ENCODE assay signal across 11 mouse cellular contexts in genomic region chr14:60735206-60735605, GRCm38 (mm10). TPM values are rescaled to one million over a fixed set of nuclear protein-coding genes. Genes with fewer than 3 reads are reported as not detected.
DNase-seq lines count a peak whose midpoint lies in the region; ATAC-seq and TF ChIP-seq lines count a peak whose summit lies in the region.
"Had no signal": no experiment of that assay in that cellular context is flagged by ENCODE, and none has a peak within 500 bp of the region (broad histone marks: within the 10 kb centered on the region; RNA-seq: fewer than 3 reads in every experiment).

No protein-coding gene starts in this region.

- H3K9ac ChIP-seq in heart, embryonic 15.5 days = peak overlapping the region; percentile 10
- H3K9ac ChIP-seq in lung, postnatal 0 days (replicated peaks; ENCODE audit: low read depth) = no peak overlapping the region
- no peak overlapping the region for H3K9ac ChIP-seq in hindbrain, postnatal 0 days (replicated peaks; ENCODE audit: low read length)
- H3K9ac ChIP-seq: liver, embryonic 13.5 days had no signal

- H3K4me2 ChIP-seq in heart, embryonic 15.5 days = peak overlapping the region; percentile 67
- no peak overlapping the region for H3K4me2 ChIP-seq in lung, postnatal 0 days (replicated peaks; ENCODE audit: low read depth, low read length)
- H3K4me2 ChIP-seq in hindbrain, postnatal 0 days (ENCODE audit: low read depth, low read length) = no peak overlapping the region
- H3K4me2 ChIP-seq: liver, embryonic 13.5 days had no signal

- no peak for TF ChIP-seq CTCF in lung, postnatal 0 days (IDR thresholded peaks at IDR 0.05)
- TF ChIP-seq CTCF in hindbrain, postnatal 0 days (IDR thresholded peaks at IDR 0.05; ENCODE audit: low read depth) = no peak

- H3K27me3 ChIP-seq in heart, embryonic 15.5 days = no peaks in the 10 kb centered on the region
- no peaks in the 10 kb centered on the region for H3K27me3 ChIP-seq in lung, postnatal 0 days (replicated peaks; ENCODE audit: insufficient read depth, low read length)
- H3K27me3 ChIP-seq in hindbrain, postnatal 0 days (ENCODE audit: insufficient read depth, low read length) = no peaks in the 10 kb centered on the region
- H3K27me3 ChIP-seq: liver, embryonic 13.5 days had no signal

- H3K27ac ChIP-seq in heart, embryonic 15.5 days = peak overlapping the region; percentile 90
- 0 out of 2 replicates have a peak overlapping the region, but pooled peaks have one; percentile 0 for H3K27ac ChIP-seq in lung, postnatal 0 days (ENCODE audit: low read length)
- peak overlapping the region; percentile 58; the same call in 1 of the 2 replicates for H3K27ac ChIP-seq in hindbrain, postnatal 0 days
- H3K27ac ChIP-seq: liver, embryonic 13.5 days had no signal

- WGBS in heart, embryonic 15.5 days = 41% methylated on average over 5 of the region's 5 CpGs
- 46% methylated on average over 5 of the region's 5 CpGs for WGBS in lung, postnatal 0 days
- WGBS in hindbrain, postnatal 0 days = 36% methylated on average over 5 of the region's 5 CpGs

- H3K4me3 ChIP-seq in heart, embryonic 15.5 days = peak overlapping the region; percentile 45
- H3K4me3 ChIP-seq in lung, postnatal 0 days (ENCODE audit: low read depth, low read length) = no peak overlapping the region
- H3K4me3 ChIP-seq in hindbrain, postnatal 0 days (ENCODE audit: low read length) = no peak overlapping the region
- H3K4me3 ChIP-seq: liver, embryonic 13.5 days had no signal

- TF ChIP-seq EP300 in lung, postnatal 0 days (IDR thresholded peaks at IDR 0.05) = no peak

- no peaks in the 10 kb centered on the region for H3K36me3 ChIP-seq in heart, embryonic 15.5 days
- no peaks in the 10 kb centered on the region for H3K36me3 ChIP-seq in lung, postnatal 0 days (ENCODE audit: insufficient read depth, low read length)
- H3K36me3 ChIP-seq in hindbrain, postnatal 0 days (ENCODE audit: insufficient read depth, low read length) = no peaks in the 10 kb centered on the region
- H3K36me3 ChIP-seq: liver, embryonic 13.5 days had no signal

- ATAC-seq in heart, embryonic 15.5 days (replicated peaks; ENCODE audit: insufficient number of reproducible peaks, insufficient read depth, low FRiP score, low read depth) = no peak
- no peak for ATAC-seq in lung, postnatal 0 days
- 0 out of 2 replicates have a peak, but pooled peaks have one; percentile 30 for ATAC-seq in hindbrain, postnatal 0 days
- ATAC-seq: midbrain, embryonic 16.5 days had no signal

- no peaks in the 10 kb centered on the region for H3K9me3 ChIP-seq in heart, embryonic 15.5 days (replicated peaks)
- no peaks in the 10 kb centered on the region for H3K9me3 ChIP-seq in lung, postnatal 0 days (ENCODE audit: low read length)
- H3K9me3 ChIP-seq in hindbrain, postnatal 0 days (ENCODE audit: low read length) = no peaks in the 10 kb centered on the region
- H3K9me3 ChIP-seq: liver, embryonic 13.5 days had no signal

- intact Hi-C loops in heart, postnatal 25 days (cut with DNase I) = no loop called here

- peaks cover 72% of the 10 kb centered on the region for H3K4me1 ChIP-seq in heart, embryonic 15.5 days (replicated peaks)
- peaks cover 28% of the 10 kb centered on the region; the same call in 1 of the 2 replicates for H3K4me1 ChIP-seq in lung, postnatal 0 days (ENCODE audit: insufficient read depth, low read depth, low read length)
- peaks cover 32% of the 10 kb centered on the region for H3K4me1 ChIP-seq in hindbrain, postnatal 0 days (ENCODE audit: insufficient read depth, low read length)

- peak; percentile 39 to 47 for DNase-seq in cerebellum, adult 18-20 months
- no peak for DNase-seq in cerebellum, adult 9-10 months
- DNase-seq in heart, postnatal 25 days (ENCODE audit: low spot score) = no peak
- no peak for DNase-seq in lung, postnatal 0 days (ENCODE audit: low spot score)
- DNase-seq in lung, postnatal 4 days = no peak
- DNase-seq in hindbrain, postnatal 0 days (ENCODE audit: low spot score) = peak; percentile 76
- no peak for DNase-seq in thymus, postnatal 14 days
- DNase-seq: adrenal gland, postnatal 25 days; liver, embryonic 13.5 days had no signal

RNA-seq across cellular contexts. Expression of gene C1qtnf9, which starts 32.7 kb away (rescaled TPM):
- polyA plus RNA-seq in heart, embryonic 15.5 days (2015; fragmentation: Nextera tagmentation; extraction: Ambion mirVana) = 2.3 and 2.4 TPM in 2 replicates
- 10 to 100 TPM; 43.1 to 50.6 TPM for total RNA-seq in heart, postnatal 25 days (2021)
- polyA plus RNA-seq in lung, postnatal 0 days (2015; fragmentation: Nextera tagmentation; extraction: Ambion mirVana) = 0.45 and 0.77 TPM in 2 replicates
- total RNA-seq in hindbrain, postnatal 0 days (2014; rRNA removed) = not detected in 2 replicates
- polyA plus RNA-seq in hindbrain, postnatal 0 days (2015; fragmentation: Nextera tagmentation; extraction: Ambion mirVana) = 0.19 and 0.24 TPM in 2 replicates
- polyA plus RNA-seq: midbrain, embryonic 16.5 days had no signal

RNA-seq across cellular contexts. Expression of gene Mipep, which starts 49.2 kb away (rescaled TPM):
- polyA plus RNA-seq in heart, embryonic 15.5 days (2015; fragmentation: Nextera tagmentation; extraction: Ambion mirVana) = 29.2 TPM in 2 replicates
- total RNA-seq in heart, postnatal 25 days (2021) = 10 to 100 TPM; 53.9 to 58.4 TPM
- polyA plus RNA-seq in lung, postnatal 0 days (2015; fragmentation: Nextera tagmentation; extraction: Ambion mirVana) = 7.7 and 9.9 TPM in 2 replicates
- total RNA-seq in hindbrain, postnatal 0 days (2014; rRNA removed) = 31.7 and 33.1 TPM in 2 replicates
- 15.7 and 17.5 TPM in 2 replicates for polyA plus RNA-seq in hindbrain, postnatal 0 days (2015; fragmentation: Nextera tagmentation; extraction: Ambion mirVana)

Comparison
In these comparisons a context has a peak if more than half of its experiments do, and no peak if none do; other contexts are left out.
1. DNase-seq: peak in cerebellum, adult 18-20 months (2 of 2) and hindbrain, postnatal 0 days (single experiment); none in cerebellum, adult 9-10 months (single experiment), heart, postnatal 25 days (single experiment), lung, postnatal 0 days (single experiment), lung, postnatal 4 days (0 of 2) and thymus, postnatal 14 days (single experiment).
2. H3K27ac ChIP-seq: peak in every context shown above with its lines; median percentile 90 in heart, embryonic 15.5 days; 58 in hindbrain, postnatal 0 days; 0 in lung, postnatal 0 days.